Mouse (Mus musculus): Measurements from ENCODE around the gene Psen1. TPM values are rescaled to one million over a fixed set of nuclear protein-coding genes. Genes with fewer than 3 reads are reported as not detected.
A peak's percentile ranks its signal among the peaks of the same experiment; 100 is the strongest.

The Psen1 gene
- polyA plus RNA-seq (2011; ENCODE audit: insufficient read length, low read depth, missing spikeins), result 58.7 and 62.1 TPM in 2 replicates

DNA sequence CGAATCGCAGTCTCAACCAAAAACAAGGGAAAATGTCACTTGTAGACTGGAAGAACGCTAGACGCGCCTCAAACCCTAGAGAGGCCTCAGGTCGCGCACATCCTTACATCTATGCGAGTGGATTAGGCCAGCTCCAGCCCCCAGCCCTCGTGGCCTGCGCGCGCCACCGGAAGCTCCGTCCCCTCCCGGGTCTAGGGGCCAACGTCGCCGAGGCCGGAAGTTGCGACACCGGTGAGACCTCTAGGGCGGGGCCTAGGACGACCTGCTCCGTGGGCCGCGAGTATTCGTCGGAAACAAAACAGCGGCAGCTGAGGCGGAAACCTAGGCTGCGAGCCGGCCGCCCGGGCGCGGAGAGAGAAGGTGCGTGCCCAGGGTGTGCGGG lies at the start of gene Psen1:
Gene Psen1 (plus strand): TSS at position 219 of the 382 bp plus-strand sequence.
- H3K27ac ChIP-seq (ENCODE audit: insufficient read depth, low read length), result peak within 1 kb of the TSS; percentile 80
- H3K4me3 ChIP-seq (ENCODE audit: insufficient read depth, low read length), result peak within 1 kb of the TSS; percentile 82
- TF ChIP-seq POLR2A (IDR thresholded peaks at IDR 0.05; ENCODE audit: low read depth, low read length) (peak; percentile 75), CTCF (IDR thresholded peaks at IDR 0.05; ENCODE audit: borderline replicate concordance, insufficient read depth, low read length) (no peak)
- H3K4me1 ChIP-seq (ENCODE audit: control insufficient read depth, insufficient read depth, low read length), result peaks cover 4% of the 10 kb centered on the region; the same call in 1 of the 2 replicates

DNA sequence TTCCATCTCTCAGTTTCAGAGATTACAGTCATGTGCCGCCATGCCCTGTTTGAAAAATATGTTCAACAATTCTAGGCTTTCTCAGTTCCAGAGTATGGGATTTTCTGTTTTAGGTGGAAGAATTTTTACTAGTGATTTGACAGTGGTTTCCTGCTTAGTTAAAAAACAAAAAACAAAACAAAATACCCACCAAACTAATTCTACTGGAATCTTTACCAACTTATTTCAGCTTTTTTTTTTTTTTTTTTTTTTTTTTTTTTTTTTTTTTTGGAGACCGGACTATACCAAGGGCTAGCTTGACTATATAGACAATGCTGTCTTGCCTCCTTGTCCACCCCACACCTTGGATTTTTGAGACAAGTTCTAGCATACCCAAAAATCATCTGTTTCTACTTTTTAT lies 46.7 kb upstream of the Psen1 start:
- Histone ChIP-seq H3K4me3 (ENCODE audit: insufficient read depth, low read length) (no peak overlapping the region), H3K4me1 (ENCODE audit: control insufficient read depth, insufficient read depth, low read length) (peaks cover 3% of the 10 kb centered on the region; the same call in 1 of the 2 replicates), H3K27ac (ENCODE audit: insufficient read depth, low read length) (no peak overlapping the region)
- TF ChIP-seq POLR2A (IDR thresholded peaks at IDR 0.05; ENCODE audit: low read depth, low read length), result no peak
- no peak for TF ChIP-seq CTCF (IDR thresholded peaks at IDR 0.05; ENCODE audit: borderline replicate concordance, insufficient read depth, low read length)

DNA sequence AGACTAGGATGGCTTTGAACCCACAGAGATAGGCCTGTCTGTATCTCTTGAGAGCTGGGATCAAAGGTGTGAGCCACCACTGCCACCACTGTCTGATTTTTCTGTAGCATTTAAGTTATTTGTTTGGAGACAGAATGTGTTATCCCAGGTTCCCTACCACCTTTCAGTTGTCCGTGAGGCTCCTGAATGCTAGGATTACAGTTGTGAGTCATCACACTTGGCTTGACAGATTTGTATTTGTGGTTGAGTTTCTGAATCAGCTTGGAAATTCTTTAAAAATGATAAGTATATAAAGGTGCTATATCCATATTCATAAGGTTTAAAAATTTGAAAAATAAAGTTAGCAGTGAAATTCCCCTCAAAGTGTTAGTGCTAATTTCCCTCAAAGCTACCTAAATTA lies 44.8 kb upstream of the Psen1 start:
- TF ChIP-seq POLR2A (IDR thresholded peaks at IDR 0.05; ENCODE audit: low read depth, low read length), result no peak
- TF ChIP-seq CTCF (IDR thresholded peaks at IDR 0.05; ENCODE audit: borderline replicate concordance, insufficient read depth, low read length), result no peak
- Histone ChIP-seq H3K27ac (ENCODE audit: insufficient read depth, low read length) (no peak overlapping the region), H3K4me1 (ENCODE audit: control insufficient read depth, insufficient read depth, low read length) (peaks cover 3% of the 10 kb centered on the region; the same call in 1 of the 2 replicates), H3K4me3 (ENCODE audit: insufficient read depth, low read length) (no peak overlapping the region)

- TF ChIP-seq POLR2A (IDR thresholded peaks at IDR 0.05; ENCODE audit: low read depth, low read length) (no peak), CTCF (IDR thresholded peaks at IDR 0.05; ENCODE audit: borderline replicate concordance, insufficient read depth, low read length) (no peak)
- Histone ChIP-seq H3K4me3 (ENCODE audit: insufficient read depth, low read length) (no peak overlapping the region), H3K27ac (ENCODE audit: insufficient read depth, low read length) (no peak overlapping the region)
These were observed 37.6 kb upstream of the Psen1 start for GRCm38 (mm10) chr12:83650346-83650745.

DNA sequence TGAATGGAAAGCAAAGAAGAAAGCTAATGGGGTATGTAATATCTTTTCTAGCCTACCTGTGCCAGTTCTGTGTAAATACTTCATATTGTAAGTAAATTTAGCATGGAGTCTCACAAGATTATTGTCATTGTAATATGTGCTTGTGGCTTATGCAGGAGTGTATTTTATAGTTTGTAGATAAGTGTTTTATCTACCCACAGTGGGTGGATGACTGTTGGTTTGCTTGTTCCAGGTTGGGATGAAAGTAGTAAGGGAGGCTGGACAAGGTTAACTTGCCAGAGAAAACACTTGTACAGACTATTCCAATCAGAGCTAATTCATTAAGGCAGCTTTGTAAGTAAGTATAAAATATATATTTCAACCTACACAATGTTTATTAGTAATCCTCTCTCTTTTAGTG lies 36.5 kb upstream of the Psen1 start:
- H3K27ac ChIP-seq (ENCODE audit: insufficient read depth, low read length), result no peak overlapping the region
- TF ChIP-seq POLR2A (IDR thresholded peaks at IDR 0.05; ENCODE audit: low read depth, low read length) (no peak), CTCF (IDR thresholded peaks at IDR 0.05; ENCODE audit: borderline replicate concordance, insufficient read depth, low read length) (no peak)
- H3K4me1 ChIP-seq (ENCODE audit: control insufficient read depth, insufficient read depth, low read length), result no peaks in the 10 kb centered on the region
- H3K4me3 ChIP-seq (ENCODE audit: insufficient read depth, low read length), result no peak overlapping the region

More at GRCm38 (mm10) chr12:83650346-83650745, 37.6 kb upstream of the Psen1 start:
- no peaks in the 10 kb centered on the region for H3K4me1 ChIP-seq (ENCODE audit: control insufficient read depth, insufficient read depth, low read length)

DNA sequence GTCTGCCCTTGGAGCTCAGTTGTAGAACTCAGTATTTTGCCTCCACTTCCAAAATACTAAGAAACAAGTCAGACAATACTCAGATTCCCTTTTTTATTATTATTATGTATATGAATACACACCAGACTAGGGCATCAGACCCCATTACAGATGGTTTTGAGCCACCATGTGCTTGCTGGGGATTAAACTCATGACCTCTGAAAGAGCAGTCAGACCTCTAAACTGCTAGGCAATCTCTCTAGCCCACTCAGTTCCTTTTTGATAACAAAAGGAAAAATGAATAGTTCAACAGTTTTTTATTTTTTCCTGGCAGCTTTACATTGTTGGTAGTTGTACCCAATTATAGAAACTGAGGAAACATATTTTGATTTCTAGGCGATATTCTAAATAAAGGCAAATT lies 2.5 kb upstream of the Psen1 start:
- Histone ChIP-seq H3K4me1 (ENCODE audit: control insufficient read depth, insufficient read depth, low read length) (no peaks in the 10 kb centered on the region; the same call in 1 of the 2 replicates), H3K27ac (ENCODE audit: insufficient read depth, low read length) (no peak overlapping the region), H3K4me3 (ENCODE audit: insufficient read depth, low read length) (no peak overlapping the region)
- TF ChIP-seq CTCF (IDR thresholded peaks at IDR 0.05; ENCODE audit: borderline replicate concordance, insufficient read depth, low read length), result no peak
- TF ChIP-seq POLR2A (IDR thresholded peaks at IDR 0.05; ENCODE audit: low read depth, low read length), result no peak

GRCm38 (mm10) chr12:83686575-83687350 lies 1.2 kb upstream of the Psen1 start:
- no peak overlapping the region for H3K27ac ChIP-seq (ENCODE audit: insufficient read depth, low read length)
- H3K4me1 ChIP-seq (ENCODE audit: control insufficient read depth, insufficient read depth, low read length), result peaks cover 4% of the 10 kb centered on the region; the same call in 1 of the 2 replicates
- TF ChIP-seq POLR2A (IDR thresholded peaks at IDR 0.05; ENCODE audit: low read depth, low read length) (no peak), CTCF (IDR thresholded peaks at IDR 0.05; ENCODE audit: borderline replicate concordance, insufficient read depth, low read length) (no peak)
- H3K4me3 ChIP-seq (ENCODE audit: insufficient read depth, low read length), result no peak overlapping the region

- Histone ChIP-seq H3K27ac (ENCODE audit: insufficient read depth, low read length) (peak overlapping the region; percentile 80), H3K4me3 (ENCODE audit: insufficient read depth, low read length) (peak overlapping the region; percentile 82), H3K4me1 (ENCODE audit: control insufficient read depth, insufficient read depth, low read length) (peaks cover 4% of the 10 kb centered on the region; the same call in 1 of the 2 replicates)
- TF ChIP-seq POLR2A (IDR thresholded peaks at IDR 0.05; ENCODE audit: low read depth, low read length), result peak; percentile 19; the same call in 1 of the 2 replicates
- TF ChIP-seq CTCF (IDR thresholded peaks at IDR 0.05; ENCODE audit: borderline replicate concordance, insufficient read depth, low read length), result no peak
These were observed 549 bp downstream of the Psen1 start for GRCm38 (mm10) chr12:83688316-83689086.

DNA sequence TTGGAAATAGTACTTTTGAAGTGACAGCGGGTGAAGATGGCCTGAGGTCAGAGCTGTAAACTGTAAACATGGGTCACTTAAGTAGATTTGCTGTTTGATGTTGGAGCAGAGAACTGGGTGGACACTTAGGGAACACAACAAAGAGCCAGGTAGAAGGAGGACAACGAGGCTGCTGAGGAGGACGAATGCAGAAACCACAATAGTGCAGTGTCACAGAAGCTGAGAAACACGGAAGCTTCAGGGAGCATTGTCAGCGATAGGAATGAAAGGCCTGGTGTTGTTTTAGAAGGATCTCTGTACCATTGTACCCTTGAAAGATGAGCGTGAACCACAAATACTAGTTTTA lies 1.1 kb downstream of the Psen1 start:
- Histone ChIP-seq H3K27ac (ENCODE audit: insufficient read depth, low read length) (peak overlapping the region; percentile 80; the same call in 1 of the 2 replicates), H3K4me3 (ENCODE audit: insufficient read depth, low read length) (peak overlapping the region; percentile 82), H3K4me1 (ENCODE audit: control insufficient read depth, insufficient read depth, low read length) (peaks cover 4% of the 10 kb centered on the region; the same call in 1 of the 2 replicates)
- TF ChIP-seq CTCF (IDR thresholded peaks at IDR 0.05; ENCODE audit: borderline replicate concordance, insufficient read depth, low read length), result no peak
- TF ChIP-seq POLR2A (IDR thresholded peaks at IDR 0.05; ENCODE audit: low read depth, low read length), result no peak
